Mouse (Mus musculus) large intestine, adult 2 months (tissue): Measurements from ENCODE around the gene Pde10a. TPM values are rescaled to one million over a fixed set of nuclear protein-coding genes. Genes with fewer than 3 reads are reported as not detected.

Source experiments
- DNase-seq: peaks from one replicate; pipeline ENCODE4 v3.0.0-alpha.2; 2012; ENCODE audit warnings: low read depth, low spot score
- WGBS: fragments of 180-500 bp; shearing (Covaris S2); methylation state at CpG from one replicate; pipeline ENCODE4 v1.1.7; 2018; 5-methylcytosine and 5-hydroxymethylcytosine counted together
- polyA plus RNA-seq: library from polyadenylated mRNA; depleted of rRNA; stranded (reverse); fragments of >200 nt; gene quantifications from 2 replicates; pipeline ENCODE4 v1.2.3, GENCODE M21; 2012

The Pde10a gene
- polyA plus RNA-seq, 1 experiment, result 0.57 TPM

DNA sequence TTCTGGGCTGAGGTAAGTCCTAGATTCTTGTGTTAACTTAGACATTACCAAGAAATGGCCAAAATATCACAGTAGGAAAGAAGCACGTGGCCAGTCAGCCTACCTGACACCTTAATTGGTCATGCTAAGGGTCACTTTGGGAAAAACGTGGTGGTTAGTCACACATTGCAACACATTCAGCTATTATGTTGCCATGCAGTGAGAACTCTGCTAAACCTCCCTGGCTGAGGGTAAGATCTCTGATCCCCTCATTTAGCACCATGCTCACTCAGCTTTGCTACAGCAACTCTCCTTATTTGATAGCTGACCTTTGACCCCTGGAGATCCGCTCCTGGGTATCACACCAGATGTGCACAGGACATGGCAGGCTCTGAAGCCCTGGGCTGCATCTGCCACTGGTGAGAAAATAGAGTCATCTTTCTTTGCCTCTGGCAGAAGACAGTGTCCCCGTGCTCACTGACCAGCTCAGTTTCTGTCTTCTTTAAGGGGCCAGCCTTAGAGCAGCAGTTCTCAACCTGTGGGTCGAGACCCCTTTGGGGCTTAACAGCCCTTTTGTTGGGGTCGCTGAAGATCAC is 449.7 kb downstream of the Pde10a start:
- no peak for DNase-seq
- WGBS, result 58% methylated on average over 6 of the region's 6 CpGs

DNA sequence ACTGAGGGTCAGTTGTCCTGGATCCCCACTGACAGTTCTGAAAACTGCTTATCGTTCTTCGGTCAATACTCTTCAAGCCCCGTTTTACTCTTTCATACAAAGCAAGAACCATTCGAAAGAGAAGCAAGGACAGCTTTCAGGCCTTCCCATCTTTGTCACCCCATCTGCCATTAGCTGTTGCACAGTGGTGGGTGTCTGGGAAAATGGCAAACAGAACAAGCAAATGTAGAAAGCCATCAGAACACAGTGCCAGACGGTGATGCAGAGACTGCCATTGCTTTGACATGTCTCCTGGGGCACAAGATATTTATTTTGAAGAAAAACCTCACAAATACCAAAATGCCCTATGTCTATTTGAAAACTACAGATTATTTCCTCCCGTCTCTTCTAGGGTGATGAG is 451.6 kb downstream of the Pde10a start:
- WGBS, result 88% methylated on average over 6 of the region's 6 CpGs
- DNase-seq, result no peak

GRCm38 (mm10) chr17:8977271-8977670 is 452.1 kb downstream of the Pde10a start:
- WGBS, result 47% methylated on average over 2 of the region's 2 CpGs
- DNase-seq, result no peak

GRCm38 (mm10) chr17:8983576-8983975 is 458.4 kb downstream of the Pde10a start:
- 80% methylated on average over 2 of the region's 2 CpGs for WGBS
- no peak for DNase-seq

- DNase-seq, result no peak
- 23% methylated on average over 5 of the region's 5 CpGs for WGBS
Observed at GRCm38 (mm10) chr17:8985714-8986113, 460.5 kb downstream of the Pde10a start.

DNA sequence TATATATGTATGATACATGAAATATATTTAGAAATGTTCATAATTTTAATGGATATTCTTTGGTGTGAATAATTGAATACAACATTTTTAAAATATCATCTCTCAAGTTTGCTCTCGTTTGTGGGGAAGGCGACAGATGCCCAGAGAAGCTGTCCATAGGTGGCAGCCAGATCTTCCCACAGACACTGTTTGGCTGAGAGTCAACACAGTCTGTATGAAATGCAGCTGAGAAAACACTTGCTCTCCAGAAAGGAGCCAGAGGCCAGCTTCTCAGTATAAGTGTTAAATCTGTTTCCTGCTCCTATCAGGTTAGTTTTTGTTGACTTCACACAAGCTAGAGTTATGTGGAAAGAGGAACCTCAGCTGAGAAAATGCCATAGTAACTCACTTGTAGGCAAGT is 461.4 kb downstream of the Pde10a start:
- 33% methylated on average over 2 of the region's 2 CpGs for WGBS
- DNase-seq, result no peak

GRCm38 (mm10) chr17:8987369-8987768 is 462.2 kb downstream of the Pde10a start:
- no peak for DNase-seq
- 63% methylated on average over 5 of the region's 5 CpGs for WGBS

DNA sequence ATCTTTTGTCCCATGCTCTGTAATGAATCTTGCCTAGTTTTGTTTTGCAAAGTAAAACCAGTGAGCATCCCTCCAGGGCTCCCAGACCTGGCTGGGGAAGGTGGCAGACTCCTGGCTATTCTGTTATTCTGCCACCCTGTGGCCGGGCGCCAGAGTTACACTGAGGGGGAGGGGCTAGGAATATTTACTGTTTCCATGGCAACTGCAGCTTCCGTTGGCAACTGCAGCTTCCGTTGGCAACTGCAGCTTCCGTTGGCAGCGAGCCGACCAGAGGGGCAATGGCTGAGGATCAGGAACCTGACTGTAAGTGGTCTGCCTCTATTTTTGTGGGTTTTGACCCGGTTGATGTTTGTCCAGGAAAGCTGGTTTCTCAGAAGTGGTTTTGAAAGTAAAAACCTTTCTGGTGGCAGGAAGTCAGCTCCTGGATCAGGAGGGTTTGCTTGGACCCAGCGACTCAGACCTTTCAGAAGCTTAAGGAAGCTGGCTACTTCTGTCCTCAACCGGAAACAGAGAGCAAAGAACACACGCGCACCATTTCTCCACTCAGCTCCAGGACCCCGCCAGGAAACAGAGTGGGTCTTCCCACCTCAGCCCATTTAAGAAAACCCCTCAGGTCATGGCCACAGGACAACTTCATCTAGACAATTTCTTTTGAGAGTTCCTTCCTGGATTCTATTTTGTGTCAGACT is 463.1 kb downstream of the Pde10a start, which contains the start of gene 1700010I14Rik:
Gene 1700010I14Rik (plus strand): TSS at position 215 of the 689 bp plus-strand sequence.
- 1% methylated on average over 13 of the region's 13 CpGs for WGBS
- peak; percentile 39 for DNase-seq

DNA sequence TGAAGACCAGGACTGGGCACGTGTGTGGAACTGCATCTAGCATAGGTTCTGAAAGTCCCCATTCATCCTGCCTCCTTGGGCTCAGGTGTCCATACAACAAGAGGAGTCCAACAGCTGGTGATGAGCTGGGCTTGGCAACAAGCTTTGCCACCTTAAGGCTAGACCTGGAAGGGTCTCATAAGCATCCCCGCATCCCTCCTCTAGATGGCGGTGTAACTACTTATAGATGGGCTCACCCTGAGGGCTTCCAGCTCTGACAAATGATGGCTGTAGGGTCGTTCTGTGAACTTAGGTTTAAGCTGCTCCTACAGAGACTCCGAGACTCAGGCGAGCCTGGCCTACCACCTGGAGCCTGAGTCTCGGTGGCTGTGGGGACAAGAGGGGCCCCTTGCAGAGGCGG is 466.0 kb downstream of the Pde10a start:
- DNase-seq, result no peak
- WGBS, result 67% methylated on average over 8 of the region's 8 CpGs

DNA sequence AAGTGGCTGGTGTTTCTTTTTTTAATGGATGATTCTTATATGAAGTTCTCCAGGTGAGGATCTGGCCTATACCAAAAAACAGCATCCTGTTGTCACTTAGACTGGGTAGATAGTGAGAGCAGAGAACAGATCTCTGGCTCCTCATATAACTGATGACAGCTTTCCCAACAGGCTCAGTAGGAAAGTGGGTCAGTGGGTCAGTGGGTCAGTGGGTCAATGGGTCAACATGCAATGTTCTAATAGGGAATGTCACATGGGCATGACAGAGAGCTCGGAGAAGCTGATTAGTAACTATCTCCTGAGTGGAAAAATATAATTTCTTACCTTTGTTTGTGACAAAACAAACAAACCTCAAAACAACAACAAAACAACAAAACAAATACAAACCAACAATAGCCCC is 470.2 kb downstream of the Pde10a start:
- 78% methylated on average over 1 of the region's 1 CpGs for WGBS
- DNase-seq, result no peak

DNA sequence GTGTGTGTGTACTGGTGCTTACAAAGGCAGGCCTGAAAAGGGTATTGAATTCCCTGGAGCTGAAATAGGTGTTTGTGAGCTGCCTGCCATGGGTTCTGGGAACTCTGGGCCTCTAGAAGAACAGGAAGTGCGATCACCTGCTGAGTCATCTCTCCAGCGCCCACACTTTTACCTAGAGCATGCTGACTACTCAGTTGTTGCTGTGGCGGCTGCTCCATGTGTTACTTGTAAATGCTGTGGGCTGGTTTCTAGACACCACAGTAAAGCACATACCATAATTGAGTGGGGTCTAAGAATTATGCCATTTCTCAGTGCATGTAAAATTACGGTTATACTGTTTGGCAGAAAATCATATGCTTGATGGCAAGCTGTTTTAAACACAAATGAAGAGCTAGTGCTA is 477.3 kb downstream of the Pde10a start:
- WGBS, result 74% methylated on average over 4 of the region's 4 CpGs
- DNase-seq, result no peak

DNA sequence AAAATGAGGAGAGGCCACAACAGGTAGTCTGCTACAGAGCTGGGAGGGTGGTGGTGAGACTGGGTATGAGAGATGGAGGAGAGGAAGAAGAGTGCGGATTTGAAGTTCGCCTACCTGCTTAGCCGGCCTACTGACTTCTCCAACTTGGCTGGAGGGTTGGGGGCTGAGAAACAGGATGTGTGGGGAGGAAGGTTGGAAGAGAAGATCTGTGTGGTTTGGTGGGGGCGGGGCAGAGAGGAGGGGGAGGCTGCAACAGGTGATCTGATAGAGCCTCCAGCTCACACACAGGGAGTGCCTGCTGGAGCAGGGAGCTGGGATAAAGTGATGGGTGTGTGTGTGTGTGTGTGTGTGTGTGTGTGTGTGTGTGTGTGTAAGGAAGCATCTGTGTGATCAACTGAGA is 479.3 kb downstream of the Pde10a start:
- no peak for DNase-seq
- WGBS, result 89% methylated on average over 4 of the region's 4 CpGs

DNA sequence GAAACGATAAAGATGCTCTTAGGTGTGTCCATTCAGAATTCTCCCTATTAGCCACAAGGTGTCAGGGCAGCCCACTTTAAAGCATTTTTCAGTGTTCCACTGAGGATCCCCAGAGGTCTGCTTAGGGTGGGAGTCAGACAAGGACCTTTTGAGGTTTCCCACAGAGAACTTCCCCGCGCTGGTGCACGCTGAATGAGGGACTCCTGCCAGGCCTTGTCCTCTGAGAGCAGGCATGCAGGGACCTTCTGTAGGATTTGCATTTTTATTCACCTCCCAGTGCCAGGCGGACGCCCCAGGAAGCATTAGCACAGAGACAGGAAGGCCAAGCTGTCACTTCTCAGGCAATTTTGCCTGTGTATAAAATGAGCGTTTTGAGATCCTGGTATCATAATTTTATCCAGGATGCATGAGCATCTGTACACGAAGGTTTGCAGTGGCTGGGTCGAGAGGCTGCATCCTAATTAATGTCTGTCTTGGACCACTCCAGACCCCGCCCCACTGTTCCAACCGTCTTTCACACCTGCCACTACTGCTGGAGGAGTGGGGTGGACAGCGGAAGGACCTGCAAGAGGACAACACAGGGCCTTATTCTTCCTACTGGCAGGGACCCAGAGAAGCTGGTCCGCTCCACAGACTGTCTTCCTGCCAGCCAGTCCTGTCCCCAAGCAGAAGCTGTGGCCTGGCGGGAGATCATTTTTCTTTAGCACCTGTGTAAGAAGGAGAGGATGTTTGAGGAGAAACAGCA is 498.2 kb downstream of the Pde10a start:
- 26% methylated on average over 14 of the region's 14 CpGs for WGBS
- DNase-seq, result no peak

GRCm38 (mm10) chr17:9030181-9030580 is 505.0 kb downstream of the Pde10a start:
- WGBS, result 63% methylated on average over 5 of the region's 5 CpGs
- no peak for DNase-seq

DNA sequence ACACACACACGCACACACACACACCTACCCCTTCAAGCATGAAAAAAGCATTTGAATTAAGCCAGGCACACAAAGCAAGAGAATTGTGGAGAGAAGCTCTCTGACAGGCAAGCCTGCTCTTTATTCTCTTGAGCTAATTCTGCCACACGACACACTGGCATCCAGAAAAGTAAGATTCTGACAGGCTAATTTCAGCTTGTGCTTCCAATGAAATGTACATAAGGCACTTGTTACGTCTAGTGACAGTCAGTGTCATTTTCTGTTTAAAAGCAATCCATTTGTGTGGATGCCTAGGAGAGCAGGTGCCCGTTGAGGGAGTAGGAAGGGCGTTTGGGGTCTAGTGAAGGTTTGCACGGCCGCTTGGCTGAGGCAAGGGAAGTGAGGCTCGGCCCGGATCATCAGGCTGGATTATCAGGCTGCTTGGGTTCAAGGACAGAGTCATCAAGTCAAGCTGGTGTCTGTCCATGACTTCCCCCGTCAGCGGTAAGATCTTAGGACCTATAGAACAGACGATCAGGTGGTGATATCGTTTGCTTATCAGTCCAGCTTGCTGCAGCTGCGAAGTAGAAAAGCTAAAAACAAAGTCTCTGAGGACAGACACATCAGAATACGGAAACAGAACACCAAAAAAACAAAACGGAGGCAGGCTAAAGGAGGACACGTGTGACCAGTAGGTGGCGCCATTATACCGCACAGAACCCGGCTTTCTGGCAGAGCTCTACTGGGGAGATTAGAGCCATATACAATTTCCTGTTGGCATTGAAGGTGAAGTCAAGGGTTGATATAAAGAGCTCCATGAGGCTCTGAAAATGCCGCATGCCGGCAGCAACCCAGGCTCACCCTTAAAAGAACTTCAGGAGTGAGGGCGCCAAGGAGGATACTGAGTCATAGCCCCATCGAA is 506.3 kb downstream of the Pde10a start:
- DNase-seq, result peak; percentile 45
- 11% methylated on average over 24 of the region's 24 CpGs for WGBS

DNA sequence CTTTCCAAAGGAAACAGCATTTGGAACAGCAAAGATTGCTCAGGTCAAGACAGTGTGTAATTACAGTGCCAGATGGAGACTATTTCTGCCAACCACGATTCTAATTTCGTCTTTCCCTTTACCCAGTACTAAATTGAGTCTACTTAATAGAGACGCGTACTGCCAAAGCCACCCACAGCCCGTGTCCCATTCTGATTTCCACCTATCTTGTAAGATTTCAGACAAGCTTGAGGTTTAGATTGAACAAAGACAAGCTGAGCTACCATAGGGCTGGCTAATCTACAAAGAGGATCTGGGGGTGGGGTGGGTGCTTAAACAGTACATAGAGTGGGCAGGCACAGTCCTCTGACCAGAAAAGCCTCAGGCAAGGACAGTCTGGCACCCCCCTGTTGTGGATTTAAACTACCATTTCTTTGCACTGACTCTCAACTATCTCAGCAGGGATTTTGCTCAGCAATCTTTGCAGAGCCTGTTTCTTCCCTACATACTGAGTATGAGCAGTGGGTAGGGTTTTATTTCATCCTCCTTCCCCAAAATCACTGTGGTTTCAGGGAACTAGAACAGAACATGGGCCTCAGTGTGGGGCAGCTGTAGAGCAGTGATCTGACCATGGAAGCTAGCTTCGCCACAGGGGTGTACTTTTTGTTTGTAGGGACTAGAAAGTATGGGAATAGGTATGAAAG is 507.3 kb downstream of the Pde10a start:
- 72% methylated on average over 6 of the region's 6 CpGs for WGBS
- DNase-seq, result no peak

- WGBS, result 60% methylated on average over 5 of the region's 5 CpGs
Observed at GRCm38 (mm10) chr17:9033511-9033910, 508.3 kb downstream of the Pde10a start.

GRCm38 (mm10) chr17:9035561-9036348 is 510.6 kb downstream of the Pde10a start:
- DNase-seq, result no peak
- WGBS, result 60% methylated on average over 8 of the region's 8 CpGs

More at GRCm38 (mm10) chr17:9033511-9033910, 508.3 kb downstream of the Pde10a start:
- no peak for DNase-seq
